Mouse (Mus musculus): ENCODE measurements around the gene Duox2.
A peak's percentile ranks its signal among the peaks of the same experiment; 100 is the strongest.

Duox2 gene

DNA sequence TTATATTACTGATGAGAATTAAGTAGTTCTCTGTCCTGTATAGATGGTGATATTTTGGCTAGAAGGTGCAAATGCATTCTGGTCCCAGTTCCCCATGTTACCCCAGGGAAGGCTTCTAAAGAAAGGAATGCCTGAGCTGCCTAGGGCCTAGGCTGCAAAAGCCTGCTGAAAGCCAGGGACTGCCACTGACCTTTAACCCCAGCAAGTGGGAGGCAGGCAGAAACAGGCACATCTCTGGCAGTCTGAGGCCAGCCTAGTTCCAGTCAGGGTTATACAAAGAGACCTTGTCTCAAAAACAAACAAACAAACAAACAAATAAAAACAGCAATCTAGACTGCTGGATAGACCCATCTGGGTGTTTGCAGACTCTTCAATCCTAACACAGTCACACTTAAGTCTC lies 57.5 kb downstream of the Duox2 start:
- no peak for DNase-seq (ENCODE audit: low spot score in 2 of 2)

DNA sequence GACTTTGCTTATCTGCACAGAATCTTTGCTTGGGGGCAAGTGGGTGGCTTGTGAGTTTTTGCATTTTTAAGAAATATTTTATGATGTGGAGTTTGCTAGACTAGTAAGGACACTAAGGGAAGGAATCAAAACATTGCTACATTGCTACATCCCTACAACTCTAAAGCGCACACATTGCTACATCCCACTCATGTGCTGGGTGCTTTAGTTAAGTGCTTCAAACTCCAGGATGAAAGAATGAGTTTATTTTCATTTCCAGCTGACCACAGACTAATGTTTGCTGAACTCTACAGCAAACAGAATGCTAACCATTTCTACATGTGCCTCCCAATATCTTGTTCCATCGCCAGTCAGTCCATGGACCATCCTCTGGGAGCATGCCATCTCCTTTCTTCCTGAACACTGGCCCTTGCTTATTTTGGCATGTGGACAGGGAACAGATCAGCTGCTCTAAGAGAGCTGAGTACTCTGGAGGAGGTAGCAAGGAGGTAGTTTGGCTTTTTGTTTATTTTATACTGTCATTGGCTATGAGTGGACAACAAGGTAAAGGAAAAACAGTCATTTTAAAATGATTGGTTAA lies 60.3 kb downstream of the Duox2 start:
- no peak for DNase-seq (ENCODE audit: low spot score in 2 of 2)

DNA sequence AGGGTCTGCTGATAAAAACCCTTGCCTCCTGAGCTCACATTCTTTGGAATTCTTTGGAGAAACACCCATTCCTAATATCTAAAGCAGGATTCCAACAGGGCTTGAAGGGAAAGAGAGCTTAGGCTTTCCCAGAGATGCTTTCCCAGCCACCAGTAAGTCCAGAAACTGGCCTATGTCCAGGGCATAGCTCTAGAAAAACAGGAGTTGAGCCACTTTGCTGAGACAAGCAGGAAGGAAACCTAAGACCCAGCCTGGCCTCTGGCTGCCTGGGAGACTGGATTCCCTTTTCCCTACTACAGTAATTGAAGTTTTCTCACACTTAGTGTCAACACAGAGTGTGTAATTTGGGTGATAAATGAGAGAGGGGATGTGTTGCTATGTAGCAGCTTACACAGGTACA lies 61.9 kb downstream of the Duox2 start:
- DNase-seq (ENCODE audit: low spot score in 2 of 2): no peak

DNA sequence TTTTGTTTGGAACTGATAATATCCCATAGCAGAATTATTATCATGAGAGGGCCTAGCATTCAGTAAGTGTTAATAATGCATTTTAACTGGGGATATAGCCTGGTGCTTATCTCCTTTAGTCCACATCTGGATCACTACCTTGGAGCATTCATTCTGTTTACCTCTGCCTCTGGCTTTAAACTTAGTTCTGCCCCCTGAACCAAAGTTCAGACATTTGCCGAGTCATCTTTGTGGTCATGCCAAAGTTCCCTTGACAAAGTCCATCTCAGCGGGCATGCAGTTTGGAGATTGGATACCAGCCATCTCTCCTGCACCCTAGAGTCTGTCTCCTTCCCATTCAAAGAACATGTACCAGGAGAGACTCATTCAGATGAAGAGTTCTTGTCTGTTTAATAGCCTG lies 62.8 kb downstream of the Duox2 start:
- no peak for DNase-seq (ENCODE audit: low spot score in 2 of 2)

DNA sequence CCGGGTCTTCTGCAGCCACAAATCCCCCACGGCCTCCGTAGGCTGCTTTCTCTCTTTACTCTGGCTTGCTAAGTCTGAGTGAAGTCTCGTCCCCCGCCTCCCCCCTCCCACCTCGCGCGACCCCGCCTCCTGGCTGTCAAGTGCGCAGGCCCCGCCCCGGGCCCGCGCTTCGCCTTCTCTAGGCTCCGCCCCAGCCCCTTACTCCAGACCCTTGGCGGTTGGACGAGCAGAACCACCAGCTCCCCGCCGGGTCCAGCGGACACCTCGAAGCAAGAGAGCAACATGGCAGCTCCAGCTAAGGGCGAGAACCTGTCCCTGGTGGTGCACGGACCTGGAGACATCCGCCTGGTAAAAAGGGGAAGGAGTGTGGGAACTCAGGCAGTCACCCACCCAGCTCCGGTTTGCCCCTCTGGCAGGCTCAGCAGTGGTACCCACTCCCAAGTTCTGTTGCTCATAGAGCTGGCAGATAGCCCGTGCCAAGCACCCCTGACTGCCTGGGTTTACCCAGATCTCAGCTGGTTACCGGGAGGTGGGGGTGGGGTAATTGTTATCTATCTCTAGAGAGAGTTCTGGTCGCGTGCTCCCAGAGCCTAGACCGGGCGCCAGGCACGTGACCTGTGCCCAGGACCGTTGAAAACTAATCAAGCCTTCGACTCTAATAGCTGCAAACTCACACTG lies 63.5 kb downstream of the Duox2 start, which contains the start of gene Sord:
Gene Sord, plus strand, starts transcription at position 139 of the 678 bp plus-strand sequence.
- DNase-seq (ENCODE audit: low spot score in 2 of 2): peak; percentile 68 to 71

DNA sequence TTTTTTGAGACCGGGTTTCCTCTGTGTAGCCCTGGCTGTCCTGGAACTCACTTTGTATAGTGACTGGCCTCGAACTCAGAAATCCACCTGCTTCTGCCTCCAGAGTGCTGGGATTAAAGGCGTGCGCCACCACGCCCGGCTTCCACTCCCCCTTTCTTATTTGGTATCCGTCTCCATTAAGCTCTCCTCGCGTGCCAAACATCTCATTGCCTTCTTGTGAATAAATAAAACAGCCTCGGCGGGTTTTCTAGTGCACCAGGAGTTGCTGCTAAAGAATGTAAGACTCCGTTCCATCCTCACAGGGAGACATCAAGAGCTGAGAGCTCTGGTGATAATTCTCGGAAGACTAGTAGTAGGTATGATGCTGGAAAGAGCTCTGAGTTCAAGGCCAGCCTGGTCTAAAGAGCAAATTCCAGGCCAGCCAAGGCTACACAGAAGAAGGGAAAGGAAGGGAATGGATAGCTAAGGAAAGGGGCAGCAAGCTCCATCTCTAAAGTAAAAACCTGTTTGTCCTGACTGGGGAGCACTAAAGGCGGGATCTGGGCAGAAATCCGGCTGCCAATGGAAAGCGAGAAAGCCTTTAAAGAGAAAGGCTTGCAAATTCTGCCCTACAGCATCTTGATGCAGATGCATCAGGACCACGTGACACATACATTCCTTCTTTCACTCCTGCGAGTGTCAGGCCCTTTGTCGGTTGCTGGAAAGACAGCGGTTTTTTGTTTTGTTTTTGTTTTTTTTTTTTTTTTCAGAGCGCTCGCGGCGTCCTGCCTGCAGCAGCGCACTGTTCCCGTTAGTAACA lies 64.3 kb downstream of the Duox2 start:
- DNase-seq (ENCODE audit: low spot score in 2 of 2): peak; percentile 30 to 44

DNA sequence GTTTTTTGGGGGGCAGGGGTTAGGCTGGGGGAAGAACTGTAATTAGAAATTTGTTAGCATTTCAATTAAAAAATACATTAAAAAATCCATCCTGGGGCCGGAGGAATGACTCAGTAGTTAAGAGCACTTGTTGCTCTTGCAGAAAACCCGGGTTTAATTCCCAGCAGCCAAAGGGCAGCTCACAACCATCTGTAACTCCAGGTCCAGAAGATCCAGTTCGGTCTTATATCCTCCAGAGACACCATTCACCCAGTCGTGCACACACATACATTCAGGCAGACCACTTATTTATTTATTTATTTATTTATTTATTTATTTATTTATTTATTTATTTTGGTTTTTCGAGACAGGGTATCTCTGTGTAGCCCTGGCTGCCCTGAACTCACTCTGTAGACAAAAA lies 64.9 kb downstream of the Duox2 start:
- DNase-seq (ENCODE audit: low spot score in 2 of 2): no peak

DNA sequence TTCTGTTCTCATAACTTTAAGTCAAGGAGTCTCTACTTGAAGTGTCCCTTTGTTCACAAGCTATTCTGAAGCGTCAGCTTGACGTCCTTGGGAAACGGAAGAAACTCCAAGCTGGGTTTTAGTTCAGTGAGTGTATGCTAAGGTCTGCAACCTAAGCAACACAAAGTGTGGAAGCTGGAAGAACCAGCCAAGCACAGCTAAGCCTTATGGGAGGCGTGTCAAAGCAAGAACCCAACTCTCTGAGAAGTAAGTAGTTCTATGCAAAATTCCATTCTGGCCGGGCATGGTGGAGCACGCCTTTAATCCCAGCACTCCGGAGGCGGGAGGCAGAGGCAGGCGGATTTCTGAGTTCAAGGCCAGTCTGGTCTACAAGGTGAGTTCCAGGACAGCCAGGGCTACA lies 66.6 kb downstream of the Duox2 start:
- no peak for DNase-seq (ENCODE audit: low spot score in 2 of 2)

DNA sequence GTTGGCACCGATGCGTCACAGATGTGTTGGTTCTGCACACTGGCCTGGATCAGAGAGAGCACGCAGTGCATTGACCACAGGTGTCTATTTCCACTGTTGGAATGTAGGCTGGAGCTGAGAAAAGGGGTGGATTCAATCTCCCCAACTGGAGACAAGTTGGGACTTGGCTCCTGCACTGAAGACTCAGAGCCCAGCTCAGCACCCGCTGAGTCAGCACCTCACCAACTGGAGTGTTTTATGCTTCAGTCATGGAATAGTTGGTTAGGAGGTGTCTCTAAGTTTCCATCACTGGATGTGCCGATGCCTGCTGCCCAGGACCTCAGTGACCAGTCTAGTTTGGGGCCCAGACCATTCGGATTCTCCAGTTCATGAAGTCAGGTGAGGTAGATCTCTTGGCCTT lies 67.9 kb downstream of the Duox2 start:
- DNase-seq (ENCODE audit: low spot score in 2 of 2): no peak
